Mouse (Mus musculus) lung, postnatal 0 days (tissue): ENCODE measurements around the gene Phlpp1.

Experiments
- CTCF ChIP-seq: IDR thresholded peaks from 2 replicates; pipeline ENCODE4 v1.5.1; 2016; ENCODE audit warnings: antibody characterized with exemption, mild to moderate bottlenecking
- EP300 ChIP-seq: IDR thresholded peaks from 2 replicates; pipeline ENCODE4 v1.6.1; 2016; ENCODE audit warnings: antibody characterized with exemption, mild to moderate bottlenecking, control low read depth

- TF ChIP-seq CTCF (no peak), EP300 (no peak)
Observed at GRCm38 (mm10) chr1:106145565-106146190, 25.9 kb upstream of the Phlpp1 start.
